Mouse (Mus musculus) urinary bladder, postnatal 10 days (tissue): Measurements from ENCODE around the gene Papln.

Experiments used
- DNase-seq: peaks from one replicate; pipeline ENCODE4 v3.0.0; 2022; ENCODE audit warnings: low spot score

Papln gene

DNA sequence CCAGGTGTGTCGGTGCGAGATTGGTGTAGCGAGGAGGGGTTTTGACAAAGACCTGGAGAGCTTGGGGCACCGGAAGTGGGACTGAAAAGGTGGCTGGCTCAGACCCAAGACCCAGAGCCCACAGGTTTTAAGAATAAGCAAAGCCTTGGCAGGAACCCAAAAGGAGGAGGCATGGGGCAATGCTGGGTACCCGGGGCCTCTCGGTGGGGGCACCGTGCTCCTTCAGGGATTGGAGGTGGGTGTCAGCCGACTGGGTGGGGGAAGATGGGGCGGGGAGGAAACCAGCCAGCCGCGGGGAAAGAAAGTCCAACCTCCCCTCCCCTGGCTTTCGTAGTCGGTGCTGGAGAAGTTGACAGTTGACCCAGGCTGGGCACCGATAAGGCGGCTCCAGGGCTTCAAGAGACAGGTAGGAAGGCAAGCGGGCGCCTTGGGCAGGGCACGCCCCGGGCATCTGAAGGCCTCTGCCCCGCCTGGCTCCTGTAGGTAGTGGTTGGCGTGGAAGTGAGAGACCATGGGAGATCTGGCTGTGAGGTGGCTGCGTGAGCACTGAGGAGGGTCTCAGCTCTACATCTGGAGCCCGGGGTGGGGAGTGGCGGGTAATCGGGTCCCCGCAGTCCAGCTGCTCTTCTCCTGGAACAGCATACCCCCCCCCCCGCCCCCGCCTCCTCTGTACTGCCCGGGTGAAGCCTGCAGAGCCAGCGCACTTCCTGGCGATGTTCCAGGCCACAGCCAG lies at the start of gene Papln:
Gene Papln, plus strand, starts transcription at position 324 of the 733 bp plus-strand sequence.
- no peak for DNase-seq

DNA sequence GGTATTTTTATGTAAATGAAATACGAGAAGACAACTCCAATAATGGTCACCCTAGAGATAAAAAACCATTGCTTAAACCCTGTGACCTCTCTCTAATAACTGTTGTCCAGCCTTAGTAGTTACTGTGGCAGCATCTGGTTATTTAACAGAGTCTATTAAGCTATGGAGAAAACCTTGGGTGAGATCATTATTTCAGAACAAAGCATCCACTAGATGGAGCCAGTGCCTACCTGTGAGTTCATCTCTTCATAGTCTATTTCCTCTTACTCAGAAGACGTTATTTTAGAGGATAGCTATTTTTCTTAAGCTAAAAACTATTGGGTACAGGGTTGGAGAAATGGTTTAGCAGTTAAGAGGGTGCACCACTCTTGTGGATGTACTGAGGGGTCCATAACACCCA lies 49.7 kb upstream of the Papln start:
- DNase-seq, result no peak

DNA sequence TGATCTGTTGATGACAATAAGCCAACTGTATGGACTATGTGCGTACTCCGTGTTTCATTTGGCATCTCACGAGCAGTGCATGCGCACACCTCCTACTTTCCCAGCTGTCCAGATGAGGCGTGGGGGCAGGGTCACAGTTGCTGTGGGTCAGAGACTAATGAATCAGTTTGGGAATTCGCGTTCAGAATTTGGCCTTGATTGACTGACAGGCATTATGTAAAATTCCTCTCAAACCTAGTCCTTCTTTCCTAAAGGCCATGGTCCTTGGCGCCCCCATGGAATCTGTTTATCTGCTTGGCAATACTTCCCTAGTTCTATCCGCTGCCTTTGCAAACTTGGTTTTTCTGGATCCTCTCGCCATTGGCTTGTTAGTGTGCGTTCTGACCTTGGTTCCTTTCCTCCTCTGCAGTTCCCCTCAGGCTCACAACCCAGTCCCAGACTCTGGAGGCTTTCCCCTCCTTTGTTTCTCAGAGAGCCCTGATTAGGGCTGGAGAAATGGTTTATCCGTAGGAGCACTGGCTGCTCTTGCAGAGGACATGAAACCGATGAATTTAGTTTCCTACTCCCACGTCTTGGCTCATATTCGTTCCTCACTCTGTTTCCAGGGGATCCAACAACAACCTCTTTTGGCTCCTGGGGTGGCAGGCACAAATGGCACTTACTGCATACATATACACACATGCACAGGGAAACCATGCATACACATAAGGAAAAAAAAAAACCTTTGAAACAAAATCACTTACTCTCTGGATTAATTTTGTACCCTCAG lies 46.8 kb upstream of the Papln start:
- no peak for DNase-seq

DNA sequence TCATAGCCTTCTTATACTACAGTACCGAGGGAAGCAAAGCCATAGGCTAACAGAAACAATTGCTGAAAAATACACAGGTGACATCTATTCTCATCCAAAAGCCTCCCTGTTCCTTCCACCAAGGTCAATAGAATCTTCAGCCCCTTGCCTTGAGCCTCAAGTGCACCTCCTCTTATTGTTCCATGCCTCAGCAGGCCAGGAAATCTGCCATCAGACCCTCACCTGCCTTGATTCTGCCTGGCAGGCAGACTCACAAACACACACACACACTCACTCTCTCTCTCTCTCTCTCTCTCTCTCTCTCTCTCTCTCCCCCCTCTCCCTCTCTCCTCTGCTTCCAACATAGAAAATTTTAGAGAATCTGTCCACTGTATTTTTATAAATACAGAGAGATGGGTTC lies 44.0 kb upstream of the Papln start:
- DNase-seq, result no peak

DNA sequence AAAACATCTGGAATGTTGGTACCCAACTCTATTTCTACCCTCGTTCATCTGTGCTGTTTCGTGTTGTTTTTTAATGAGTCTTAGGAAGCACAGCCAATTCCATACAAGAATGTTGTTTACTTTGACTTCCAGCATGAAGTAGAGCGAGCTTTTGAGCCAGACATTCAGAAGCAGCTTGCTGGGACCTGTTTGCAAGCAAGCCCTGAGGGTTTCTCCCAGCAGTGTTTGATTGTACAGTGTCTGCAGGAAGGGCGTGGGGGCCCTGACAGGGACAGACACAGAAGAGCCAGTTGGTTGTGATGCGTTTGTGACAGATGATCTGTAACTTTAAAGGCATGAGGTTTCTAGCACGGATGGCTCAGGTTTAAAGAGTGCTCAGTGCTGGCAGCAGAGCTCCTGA lies 42.2 kb upstream of the Papln start:
- no peak for DNase-seq

DNA sequence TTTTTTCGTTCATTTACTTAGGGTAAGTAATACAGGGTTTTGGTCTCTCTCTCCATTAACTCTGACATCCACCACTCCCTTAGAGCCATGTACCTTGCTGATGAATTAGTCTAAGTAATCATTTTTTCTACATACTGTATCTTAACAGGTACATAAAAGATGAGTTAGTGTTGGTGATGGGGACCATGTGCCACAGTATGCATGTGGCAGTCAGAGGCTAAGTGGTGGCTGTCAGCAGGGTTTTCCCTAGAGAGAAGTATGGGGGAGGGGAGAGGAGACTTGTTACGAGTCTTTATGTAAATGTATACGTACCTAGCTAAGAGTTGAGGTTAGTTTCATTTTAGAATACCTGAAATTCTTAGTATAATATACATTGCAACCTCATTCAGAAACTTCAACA lies 40.4 kb upstream of the Papln start:
- DNase-seq, result no peak

DNA sequence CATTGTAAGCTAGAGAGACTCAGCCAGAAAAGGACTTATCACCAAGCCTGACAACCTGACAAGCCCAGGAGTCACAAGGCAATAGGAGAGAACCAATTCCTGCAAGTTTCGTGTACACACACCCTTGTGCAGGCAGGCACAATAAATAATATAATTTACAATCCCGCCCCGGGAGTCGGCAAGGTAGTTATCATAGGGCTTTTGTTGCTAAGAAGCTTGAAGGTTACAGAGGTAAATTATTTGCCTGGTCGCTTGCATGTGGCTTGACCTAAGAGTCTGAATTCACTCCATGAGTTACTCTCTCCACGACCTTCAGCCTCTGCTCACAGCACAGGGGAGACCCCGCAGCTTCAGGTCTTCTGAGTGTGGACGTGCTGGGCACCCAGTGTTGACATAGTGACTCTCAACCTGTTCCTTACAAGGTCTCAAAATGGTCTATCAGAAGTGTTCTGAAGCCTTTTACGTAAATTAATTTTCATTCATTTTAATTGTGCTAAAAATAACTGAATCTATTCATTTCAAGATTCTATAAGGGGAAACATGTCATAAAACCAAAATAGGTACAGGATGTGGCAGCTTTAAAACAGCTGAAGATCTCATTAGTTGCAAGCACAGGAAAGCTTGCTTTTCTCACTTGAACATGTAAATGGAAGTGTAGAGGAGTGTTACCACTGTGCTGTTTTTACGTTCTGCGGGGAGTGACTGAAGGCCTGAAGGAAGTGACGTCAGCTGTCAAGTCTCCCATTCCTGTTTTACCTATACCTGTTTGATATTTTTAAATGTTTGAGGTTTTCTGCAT lies 36.7 kb upstream of the Papln start:
- DNase-seq, result no peak

DNA sequence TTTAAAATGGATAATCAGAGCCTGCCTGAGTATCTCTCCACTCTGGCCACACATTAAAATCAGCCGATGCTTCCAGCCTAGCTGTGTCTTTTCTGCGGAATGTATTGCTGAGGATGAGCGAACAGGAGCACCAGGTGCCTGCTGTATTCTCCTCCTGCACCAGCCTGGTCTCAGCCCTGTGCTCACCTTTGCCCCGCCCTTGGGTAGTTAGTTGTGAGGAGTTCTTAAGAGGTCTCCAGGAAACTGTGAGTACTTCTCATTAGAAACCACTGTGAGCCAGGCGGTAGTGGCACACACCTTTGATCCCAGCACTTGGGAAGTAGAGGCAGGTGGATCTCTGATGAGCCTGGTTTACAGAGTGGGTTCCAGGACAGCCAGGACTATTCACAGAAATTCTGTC lies 31.2 kb upstream of the Papln start:
- no peak for DNase-seq

DNA sequence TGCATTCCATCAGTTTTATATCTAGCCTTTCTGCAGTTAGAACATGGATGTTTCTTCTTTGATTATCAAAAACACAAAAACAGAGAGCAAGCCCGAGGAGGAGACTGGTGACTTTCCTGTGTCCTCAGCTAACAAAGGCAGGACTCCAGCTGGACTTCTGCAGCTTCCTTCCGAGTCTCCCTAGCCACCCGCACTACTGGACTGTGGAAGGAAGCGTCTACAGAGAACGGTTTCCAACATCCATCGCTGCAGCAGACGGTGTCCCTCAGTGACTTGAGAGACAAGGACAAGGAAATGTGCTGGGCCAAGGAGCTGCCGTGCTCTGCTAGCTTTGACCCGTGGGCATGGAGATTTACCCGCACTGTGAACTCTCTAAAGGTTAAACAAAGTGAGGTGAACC lies 29.4 kb upstream of the Papln start:
- DNase-seq, result no peak

DNA sequence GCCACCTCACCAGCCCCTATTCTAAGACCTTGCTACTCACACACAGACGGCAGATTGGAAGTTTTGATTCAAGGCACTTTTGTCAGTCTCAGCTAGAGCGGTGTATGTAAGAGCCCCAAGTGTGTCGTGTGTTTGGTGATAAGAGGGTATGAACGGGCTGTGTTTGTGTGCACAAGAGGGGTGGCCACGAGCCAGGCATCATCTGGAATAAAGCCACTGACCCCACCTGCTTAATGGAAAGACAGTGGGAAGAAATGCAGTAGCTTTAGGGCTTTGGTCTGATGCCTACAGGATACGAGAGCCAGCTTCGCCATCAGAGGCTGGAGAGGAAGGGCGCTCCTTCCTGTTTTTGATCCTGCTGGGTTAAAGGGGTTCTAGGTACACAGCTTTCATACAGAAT lies 27.2 kb upstream of the Papln start:
- DNase-seq, result no peak

DNA sequence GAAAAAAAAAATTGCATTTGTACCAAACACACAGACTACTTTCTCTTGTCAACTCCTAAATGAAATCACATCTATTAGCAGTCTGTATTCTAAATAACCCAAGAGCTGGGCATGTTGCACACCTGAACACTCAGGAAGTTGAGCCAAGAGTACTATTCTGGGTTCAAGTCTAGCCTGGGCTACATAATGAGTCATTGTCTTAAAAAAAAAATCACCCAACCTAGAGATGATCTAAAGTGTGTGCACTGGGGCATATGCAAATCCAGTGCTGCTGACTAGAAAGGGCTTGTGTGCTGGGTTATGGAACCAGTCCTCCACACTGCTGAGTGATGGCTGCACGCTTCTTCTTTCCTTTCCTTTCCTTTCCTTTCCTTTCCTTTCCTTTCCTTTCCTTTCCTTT lies 24.8 kb upstream of the Papln start:
- no peak for DNase-seq

DNA sequence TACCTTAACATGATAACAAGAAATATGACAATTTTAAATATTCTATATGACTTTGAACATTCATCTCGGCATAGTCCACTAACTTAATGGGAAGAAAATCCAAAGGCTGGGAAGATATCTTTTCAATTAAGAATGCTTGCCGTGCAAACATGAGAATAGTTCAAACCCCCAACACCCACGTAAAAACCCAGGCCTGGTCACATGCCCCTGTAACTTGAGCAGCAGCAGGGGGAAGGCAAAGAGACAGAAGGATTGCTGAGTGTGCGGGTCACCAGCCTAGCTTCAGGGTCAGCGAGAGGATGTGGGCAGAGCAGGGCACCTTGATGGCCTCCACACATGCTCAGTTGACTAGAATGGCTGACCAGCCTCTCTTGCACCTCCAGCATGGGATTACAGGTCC lies 21.7 kb upstream of the Papln start:
- DNase-seq, result no peak

DNA sequence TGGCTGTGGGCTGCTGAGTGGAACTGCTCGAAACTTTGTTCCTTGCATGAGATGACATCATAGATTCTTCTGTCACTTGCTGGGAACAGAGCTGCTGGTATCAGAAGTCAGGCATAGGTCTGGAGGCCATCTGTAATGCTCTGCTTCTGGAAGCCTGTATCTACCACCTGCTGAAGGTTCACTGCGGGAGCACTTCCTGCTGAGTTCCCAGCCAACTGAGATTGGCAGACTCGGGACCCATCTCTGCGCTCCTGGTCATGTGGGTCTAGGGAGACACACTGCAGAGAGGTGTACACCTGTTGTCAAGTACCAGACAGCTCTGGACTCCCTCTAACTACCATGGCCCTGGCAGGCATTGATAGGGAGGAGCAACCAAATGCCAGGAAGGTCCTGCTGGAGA lies 20.6 kb upstream of the Papln start:
- DNase-seq, result no peak

DNA sequence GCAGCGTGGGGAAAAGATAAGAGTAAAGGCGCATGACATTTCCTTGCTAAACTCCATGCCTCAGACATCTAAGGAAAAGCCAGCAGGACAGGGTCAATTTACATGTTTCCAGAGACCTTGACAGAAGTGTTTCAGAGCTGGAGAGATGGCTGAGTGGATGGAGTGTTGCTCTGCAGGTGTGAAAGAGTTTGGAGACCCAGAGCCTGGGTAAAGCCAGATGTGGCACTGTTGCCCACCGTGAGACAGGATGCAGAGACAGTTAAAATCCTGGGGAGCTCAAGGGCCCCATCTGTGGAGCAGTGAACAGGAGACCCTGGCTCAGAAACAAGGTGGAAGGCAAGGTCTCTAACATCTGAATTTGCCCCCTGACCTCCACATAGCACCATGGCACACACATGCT lies 19.7 kb upstream of the Papln start:
- no peak for DNase-seq

DNA sequence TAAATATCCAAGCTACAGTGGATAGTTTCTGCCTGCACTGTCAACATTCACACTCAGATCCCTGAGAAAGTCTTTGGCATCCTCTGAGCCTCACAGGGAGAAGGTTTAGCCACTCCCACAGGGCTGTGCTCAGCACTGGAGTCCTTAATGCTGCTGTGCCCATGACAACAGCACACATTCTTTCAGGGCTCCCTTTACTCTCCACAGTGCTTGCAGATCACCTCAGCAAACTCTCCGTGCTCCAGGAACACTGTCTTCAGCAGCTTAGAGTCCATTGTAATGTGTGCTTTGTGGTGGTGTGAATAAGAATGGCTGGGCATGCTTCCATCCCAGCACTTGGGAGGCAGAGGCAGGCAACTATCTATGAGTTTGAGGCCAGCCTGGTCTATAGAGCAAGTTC lies 14.2 kb upstream of the Papln start:
- DNase-seq, result no peak

DNA sequence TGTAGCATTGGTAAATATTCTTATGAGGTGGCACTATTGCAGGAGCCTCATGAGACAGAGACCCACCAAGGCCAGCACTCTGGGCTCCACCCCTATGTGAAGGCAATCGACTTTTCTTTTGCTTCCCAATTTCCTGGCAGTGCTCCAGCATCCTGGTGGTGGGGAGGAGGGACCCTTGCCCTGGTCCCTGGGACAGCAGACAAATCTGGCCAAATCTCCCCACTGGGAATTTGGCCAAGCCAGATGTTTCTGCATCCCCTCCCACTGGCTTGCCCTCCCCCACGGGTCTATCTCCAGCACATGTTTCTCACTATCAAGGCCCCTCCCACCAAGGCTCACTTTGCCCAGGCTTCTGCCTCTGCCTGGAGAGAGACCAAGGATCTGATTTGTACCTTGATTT lies 10.9 kb upstream of the Papln start:
- no peak for DNase-seq

DNA sequence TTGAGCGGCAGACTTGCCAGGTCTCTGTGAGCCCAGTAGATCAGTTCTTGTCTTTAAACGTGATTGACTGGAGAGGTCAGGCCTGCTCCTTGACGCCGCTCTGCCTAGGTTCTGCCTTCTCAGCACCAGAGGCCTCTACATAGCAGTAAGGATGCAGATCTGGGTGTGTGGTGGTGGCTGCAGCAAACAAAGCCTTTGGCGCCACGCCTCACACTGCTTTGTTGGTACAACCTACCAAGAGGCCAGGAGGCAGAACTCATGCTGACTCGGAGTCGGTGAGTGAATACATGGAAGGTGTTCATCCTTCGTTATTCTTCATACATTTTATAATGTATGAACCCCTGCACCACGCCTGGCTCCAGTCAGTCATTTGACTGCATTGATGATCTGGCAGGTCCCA lies 4.7 kb upstream of the Papln start:
- DNase-seq, result no peak

DNA sequence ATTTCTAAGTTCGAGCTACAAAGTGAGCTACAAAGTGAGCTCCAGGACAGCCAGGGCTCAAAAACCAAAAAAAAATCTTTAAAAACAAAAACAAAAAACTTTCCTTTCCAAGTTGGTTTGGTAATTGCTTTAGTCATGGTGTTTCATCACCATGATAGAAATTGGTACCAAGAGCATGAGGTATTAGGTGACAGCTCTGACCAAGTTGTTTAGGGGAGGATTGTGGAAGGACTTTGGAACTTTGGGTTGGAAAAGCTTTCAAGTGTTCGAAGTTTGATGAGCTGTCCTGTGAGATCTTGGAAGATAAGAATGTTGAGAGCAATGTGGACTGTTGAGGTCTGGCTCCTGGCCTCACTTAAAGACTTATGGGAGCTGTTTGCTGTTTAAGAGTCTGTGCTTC lies 3.2 kb upstream of the Papln start:
- DNase-seq, result no peak

DNA sequence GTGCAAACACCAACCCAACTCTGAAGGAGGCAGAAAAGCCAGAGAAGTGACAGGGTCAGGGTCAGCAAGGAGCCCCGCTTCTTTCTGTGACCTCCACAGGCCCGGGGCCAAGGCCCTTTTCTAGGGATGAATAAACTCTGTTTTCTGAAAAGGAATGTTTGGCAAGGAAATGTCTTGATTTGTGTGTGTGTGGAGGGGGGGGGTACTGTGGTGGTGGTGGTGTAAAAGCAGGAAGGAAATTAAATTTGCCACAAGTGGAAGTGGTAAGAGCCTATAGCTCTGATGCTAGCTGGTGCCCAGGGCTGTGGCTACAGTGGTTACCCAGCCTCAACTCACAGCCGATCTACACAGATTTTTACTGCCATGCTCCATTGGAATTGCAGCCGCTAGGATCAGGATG lies 728 bp upstream of the Papln start:
- no peak for DNase-seq

DNA sequence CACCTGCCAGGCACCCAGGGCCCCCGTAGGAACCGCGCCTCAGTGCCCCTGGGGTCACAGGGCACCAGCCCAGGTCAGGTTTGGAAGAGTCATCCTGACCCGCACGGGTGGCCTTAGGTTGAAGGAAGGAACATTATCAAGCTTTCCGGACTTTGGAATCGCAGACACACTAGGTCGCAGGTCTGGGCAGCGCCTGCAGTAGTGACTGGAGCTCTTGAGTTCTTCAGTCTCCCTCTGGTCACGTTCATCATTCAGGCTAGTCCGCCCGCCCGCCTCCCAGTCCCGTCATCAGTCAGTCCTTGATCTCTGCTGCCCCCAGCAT lies 571 bp downstream of the Papln start:
- no peak for DNase-seq

DNA sequence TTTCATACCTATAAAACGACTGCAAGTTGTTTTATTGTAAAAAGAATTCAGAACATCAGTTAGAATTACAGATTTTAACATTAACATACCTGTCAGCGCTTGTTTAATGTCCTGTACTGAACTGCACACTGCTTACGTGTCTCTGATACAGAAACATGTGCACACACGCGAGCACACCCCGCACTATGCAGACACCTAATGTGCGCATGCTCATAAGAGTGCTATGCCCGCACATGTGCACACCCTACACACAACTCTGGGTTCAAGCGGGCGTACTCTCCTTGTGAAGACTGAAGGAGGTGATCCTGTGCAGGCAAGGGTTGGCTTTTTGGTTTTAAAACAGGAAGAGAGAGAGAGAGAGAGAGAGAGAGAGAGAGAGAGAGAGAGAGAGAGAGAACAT lies 1.1 kb downstream of the Papln start:
- DNase-seq, result no peak

DNA sequence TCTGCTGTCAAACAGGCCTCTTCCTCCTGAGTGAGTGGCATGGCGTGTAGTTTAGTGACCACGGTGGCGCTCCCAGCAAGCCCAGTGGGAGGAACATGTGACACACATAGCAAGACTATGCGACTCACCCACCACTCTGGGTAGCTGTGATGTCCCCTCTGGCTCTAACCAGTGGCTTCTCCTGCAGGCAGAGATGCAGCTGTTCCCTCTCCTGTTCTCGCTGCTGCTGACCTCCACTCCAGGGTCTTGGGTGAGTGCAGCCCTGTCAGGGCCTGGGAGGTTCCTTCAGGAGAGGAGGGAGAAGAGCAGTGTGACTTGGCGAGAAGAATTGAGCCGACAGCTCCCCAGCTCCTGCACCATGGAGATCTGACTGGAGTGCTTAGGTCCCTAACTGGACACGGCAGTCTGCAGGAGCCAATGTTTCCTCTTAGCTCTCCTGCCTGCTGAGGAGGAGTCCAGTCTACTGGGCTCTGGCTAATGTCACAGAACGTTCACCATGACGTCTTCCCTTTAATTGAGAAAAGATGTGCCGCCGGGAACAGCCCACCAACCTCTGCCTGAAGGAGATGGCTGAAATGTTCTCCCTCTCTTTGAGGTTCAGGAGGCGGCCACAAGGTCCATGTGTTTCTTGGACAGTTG lies 2.6 kb downstream of the Papln start:
- DNase-seq, result no peak

DNA sequence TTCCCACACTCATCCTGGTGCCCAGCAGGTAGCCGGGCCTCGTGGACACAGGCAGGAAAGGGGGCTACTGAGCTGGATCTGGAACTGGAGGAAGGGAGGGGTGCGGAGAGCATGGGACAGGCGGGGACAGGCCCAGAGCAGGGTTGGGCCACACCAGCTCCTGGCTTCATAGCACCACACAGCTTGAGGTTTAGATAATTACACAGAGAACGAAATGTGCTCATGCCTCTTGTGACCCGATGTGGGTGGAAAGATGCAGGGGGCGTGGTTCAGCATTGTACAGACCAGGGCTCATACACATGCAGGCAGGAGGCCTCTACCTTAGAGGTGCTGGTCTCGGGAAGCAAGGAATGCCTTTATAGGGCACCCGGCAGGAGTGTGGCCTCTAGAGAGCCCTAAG lies 4.4 kb downstream of the Papln start:
- DNase-seq, result no peak
